Comparison of ENCODE assay signal across 23 mouse cellular contexts in the genomic region with DNA sequence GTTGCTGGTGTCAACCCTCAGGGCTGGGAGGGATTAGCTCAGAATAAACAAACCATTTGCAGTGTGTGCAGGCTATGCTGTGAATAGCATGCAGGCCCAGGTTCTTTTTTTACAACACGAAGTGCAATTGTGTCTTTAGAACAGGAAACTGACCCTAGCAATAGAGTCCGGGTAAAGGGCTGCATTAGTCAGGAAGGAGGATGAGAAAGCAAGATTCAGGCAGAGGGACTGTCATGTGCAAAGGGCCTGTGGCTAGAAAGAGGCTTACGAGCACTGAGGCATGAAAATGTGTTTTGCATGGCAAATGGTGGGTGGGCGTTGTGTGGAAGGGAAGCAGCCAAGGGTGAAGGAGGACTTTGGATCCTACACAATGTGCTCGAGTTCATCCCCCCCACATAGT. TPM values are rescaled to one million over a fixed set of nuclear protein-coding genes. Genes with fewer than 3 reads are reported as not detected.
A peak's percentile ranks its signal among the peaks of the same experiment; 100 is the strongest.
DNase-seq lines count a peak whose midpoint lies in the region; ATAC-seq and TF ChIP-seq lines count a peak whose summit lies in the region.
"Had no signal": no experiment of that assay in that cellular context is flagged by ENCODE, and none has a peak within 500 bp of the region (broad histone marks: within the 10 kb centered on the region; RNA-seq: fewer than 3 reads in every experiment).

No protein-coding gene starts in this region.

- dilution Hi-C loops in CH12.LX (cut with MboI; ENCODE audit: extremely low pct_ligation_motif_present, extremely low pct_unique_long_range_greater_than_20kb, low sequenced_read_pairs), result no loop called here

- DNase-seq in A20 (ENCODE audit: low read depth, low spot score) (peak; percentile 22), CH12.LX (ENCODE audit: extremely low read depth) (peak; percentile 83)
- no peak for DNase-seq in retina, embryonic 14.5 days (ENCODE audit: low spot score)
- no peak for DNase-seq in hindbrain, postnatal 0 days (ENCODE audit: low spot score)
- DNase-seq: adrenal gland, adult 2 months; adrenal gland, adult 8-10 months; adrenal gland, postnatal 10 days; adrenal gland, postnatal 14 days; adrenal gland, postnatal 25 days; adrenal gland, postnatal 36 days; B cell, adult 2 months; cerebellum, adult 11 months; cerebellum, adult 11-12 months; cerebellum, adult 18-20 months; cerebellum, adult 2 months; cerebellum, adult 8-10 months had no signal

- H3K27ac ChIP-seq in CH12.LX (ENCODE audit: insufficient read depth, low read depth), result 0 out of 2 replicates have a peak overlapping the region, but pooled peaks have one; percentile 34
- H3K27ac ChIP-seq in hindbrain, postnatal 0 days, result no peak overlapping the region

- H3K36me3 ChIP-seq in megakaryocyte, embryonic 14.5 days (replicated peaks; ENCODE audit: low read length), result no peaks in the 10 kb centered on the region
- no peaks in the 10 kb centered on the region for H3K36me3 ChIP-seq in CH12.LX (replicated peaks in 1 of 2; ENCODE audit: control insufficient read depth in 1 of 2, insufficient read depth in 1 of 2, low read length in 1 of 2)
- no peaks in the 10 kb centered on the region for H3K36me3 ChIP-seq in hindbrain, postnatal 0 days (ENCODE audit: insufficient read depth, low read length)
- H3K36me3 ChIP-seq: G1E had no signal

- 72% methylated on average over 5 of the region's 5 CpGs for WGBS in hindbrain, postnatal 0 days

- TF ChIP-seq CTCF in CH12.LX (conservative IDR thresholded peaks at IDR 0.05 in 1 of 2, IDR thresholded peaks at IDR 0.05 in 1 of 2; ENCODE audit: low read depth in 2 of 2, low read length in 2 of 2), result no peak
- TF ChIP-seq CTCF in hindbrain, postnatal 0 days (IDR thresholded peaks at IDR 0.05; ENCODE audit: low read depth), result no peak

- ATAC-seq in megakaryocyte, adult 5-6 weeks (ENCODE audit: poor library complexity, severe bottlenecking), result no peak
- no peak for ATAC-seq in hindbrain, postnatal 0 days
- ATAC-seq: activated CD4-positive, CD25-positive, alpha-beta regulatory T cell, adult 4 months; CD4-positive, CD25-positive, alpha-beta regulatory T cell, adult 4 months; Patski had no signal

- no peaks in the 10 kb centered on the region for H3K9me3 ChIP-seq in megakaryocyte, embryonic 14.5 days
- no peaks in the 10 kb centered on the region for H3K9me3 ChIP-seq in CH12.LX (replicated peaks; ENCODE audit: low read length)
- H3K9me3 ChIP-seq in hindbrain, postnatal 0 days (ENCODE audit: low read length), result no peaks in the 10 kb centered on the region
- H3K9me3 ChIP-seq: G1E had no signal

- peaks cover 58% of the 10 kb centered on the region for H3K4me1 ChIP-seq in megakaryocyte, embryonic 14.5 days
- H3K4me1 ChIP-seq in CH12.LX (ENCODE audit: control insufficient read depth in 1 of 2, insufficient read depth in 2 of 2), result peaks cover 3 to 47% of the 10 kb centered on the region in 2 experiments; a peak in 3 of 4 replicates
- H3K4me1 ChIP-seq in hindbrain, postnatal 0 days (ENCODE audit: insufficient read depth, low read length), result no peaks in the 10 kb centered on the region

- in situ Hi-C loops in CH12.LX (cut with MboI; ENCODE audit: low pct_ligation_motif_present, low pct_unique_long_range_greater_than_20kb, low sequenced_read_pairs), result loop anchor here (5.0 kb wide), 2 partner anchors 44 to 179 kb away; no protein-coding TSS in a partner anchor

- no peak overlapping the region for H3K9ac ChIP-seq in CH12.LX (ENCODE audit: insufficient read depth, low read depth)
- H3K9ac ChIP-seq in hindbrain, postnatal 0 days (replicated peaks; ENCODE audit: low read length), result no peak overlapping the region

- 0 out of 2 replicates have a peak, but pooled peaks have one; percentile 34 for TF ChIP-seq EP300 in CH12.LX (IDR thresholded peaks at IDR 0.05; ENCODE audit: low read length)

- no peak for TF ChIP-seq POLR2A in CH12.LX (IDR thresholded peaks at IDR 0.05; ENCODE audit: low read depth, low read length)

- H3K4me3 ChIP-seq in megakaryocyte, embryonic 14.5 days (replicated peaks), result peak overlapping the region; percentile 76
- no peak overlapping the region for H3K4me3 ChIP-seq in CH12.LX (replicated peaks in 1 of 3; ENCODE audit: low read depth in 2 of 3, low read length in 2 of 3, poor library complexity in 1 of 3)
- no peak overlapping the region for H3K4me3 ChIP-seq in hindbrain, postnatal 0 days (ENCODE audit: low read length)

- H3K79me2 ChIP-seq in CH12.LX (replicated peaks; ENCODE audit: control insufficient read depth, extremely low read depth, insufficient read depth, poor library complexity, severe bottlenecking), result no peaks in the 10 kb centered on the region

- H3K4me2 ChIP-seq in CH12.LX (ENCODE audit: insufficient read depth, low read depth, poor library complexity, severe bottlenecking), result no peak overlapping the region
- no peak overlapping the region for H3K4me2 ChIP-seq in hindbrain, postnatal 0 days (ENCODE audit: low read depth, low read length)

- no peaks in the 10 kb centered on the region for H3K27me3 ChIP-seq in megakaryocyte, embryonic 14.5 days (replicated peaks)
- no peaks in the 10 kb centered on the region for H3K27me3 ChIP-seq in CH12.LX (replicated peaks)
- H3K27me3 ChIP-seq in hindbrain, postnatal 0 days (ENCODE audit: insufficient read depth, low read length), result no peaks in the 10 kb centered on the region
- H3K27me3 ChIP-seq: Patski had no signal

- TF ChIP-seq RAD21 in CH12.LX (IDR thresholded peaks at IDR 0.05; ENCODE audit: low read depth, low read length), result no peak

TF ChIP-seq in CH12.LX, 34 proteins besides CTCF, POLR2A, EP300 and RAD21:
- no peak for TF ChIP-seq JUND (conservative IDR thresholded peaks at IDR 0.05; ENCODE audit: low read depth, low read length)
- TF ChIP-seq ZKSCAN1 (IDR thresholded peaks at IDR 0.05; ENCODE audit: borderline replicate concordance, low read depth, low read length), result no peak
- no peak for TF ChIP-seq MAZ (IDR thresholded peaks at IDR 0.05; ENCODE audit: low read depth, low read length)
- TF ChIP-seq MYC (IDR thresholded peaks at IDR 0.05; ENCODE audit: low read depth, low read length), result no peak; the same call in 1 of the 2 replicates
- no peak for TF ChIP-seq PAX5 (IDR thresholded peaks at IDR 0.05; ENCODE audit: low read length)
- TF ChIP-seq UBTF (IDR thresholded peaks at IDR 0.05; ENCODE audit: low read depth, low read length), result no peak
- no peak for TF ChIP-seq HCFC1 (IDR thresholded peaks at IDR 0.05; ENCODE audit: low read depth, low read length)
- TF ChIP-seq NELFE (IDR thresholded peaks at IDR 0.05; ENCODE audit: low read depth, low read length), result no peak
- TF ChIP-seq MXI1 (IDR thresholded peaks at IDR 0.05; ENCODE audit: low read depth, low read length), result no peak
- no peak for TF ChIP-seq SIN3A (IDR thresholded peaks at IDR 0.05; ENCODE audit: low read length)
- TF ChIP-seq BHLHE40 (IDR thresholded peaks at IDR 0.05; ENCODE audit: low read depth, low read length), result peak; percentile 72
- no peak; the same call in 1 of the 2 replicates for TF ChIP-seq ETS1 (conservative IDR thresholded peaks at IDR 0.05; ENCODE audit: low read depth, low read length)
- TF ChIP-seq KAT2A (IDR thresholded peaks at IDR 0.05; ENCODE audit: insufficient replicate concordance, low read length), result no peak
- TF ChIP-seq SMC3 (IDR thresholded peaks at IDR 0.05; ENCODE audit: low read depth, low read length), result no peak
- TF ChIP-seq ZMIZ1 (IDR thresholded peaks at IDR 0.05; ENCODE audit: low read depth, low read length), result no peak
- TF ChIP-seq USF2 (conservative IDR thresholded peaks at IDR 0.05; ENCODE audit: low read depth, low read length), result no peak
- no peak for TF ChIP-seq RCOR1 (conservative IDR thresholded peaks at IDR 0.05; ENCODE audit: low read depth, low read length)
- no peak for TF ChIP-seq E2F4 (IDR thresholded peaks at IDR 0.05; ENCODE audit: insufficient replicate concordance, low read depth, low read length)
- TF ChIP-seq MAFK (IDR thresholded peaks at IDR 0.05; ENCODE audit: insufficient replicate concordance, low read length), result peak; percentile 30; the same call in 1 of the 2 replicates
- no peak for TF ChIP-seq ELF1 (IDR thresholded peaks at IDR 0.05; ENCODE audit: low read depth, low read length)
- TF ChIP-seq POLR2AphosphoS2 (IDR thresholded peaks at IDR 0.05; ENCODE audit: low read depth, low read length), result no peak
- TF ChIP-seq IRF4 (IDR thresholded peaks at IDR 0.05; ENCODE audit: low read depth, low read length), result no peak
- TF ChIP-seq CHD1 (IDR thresholded peaks at IDR 0.05; ENCODE audit: low read depth, low read length), result no peak
- 0 out of 2 replicates have a peak, but pooled peaks have one; percentile 45 for TF ChIP-seq MEF2A (IDR thresholded peaks at IDR 0.05; ENCODE audit: borderline replicate concordance, low read depth, low read length)
- TF ChIP-seq MAX (IDR thresholded peaks at IDR 0.05; ENCODE audit: low read length), result 0 out of 2 replicates have a peak, but pooled peaks have one; percentile 9
- TF ChIP-seq NRF1 (IDR thresholded peaks at IDR 0.05; ENCODE audit: low read depth, low read length), result no peak
- TF ChIP-seq JUN (IDR thresholded peaks at IDR 0.05; ENCODE audit: insufficient read depth, low read depth, low read length), result no peak
TF ChIP-seq in CH12.LX: peak in this region for 4.

RNA-seq across cellular contexts. Expression of a gene that starts 26.8 kb away (rescaled TPM):
- polyA plus RNA-seq in megakaryocyte, embryonic 14.5 days (2012; ENCODE audit: insufficient read depth, low replicate concordance), result 0.06 TPM in 1 of 2 replicates, not detected in the other
- not detected in 2 replicates for total RNA-seq in megakaryocyte, adult 5-6 weeks (2015)
- total RNA-seq in megakaryocyte, adult 5-6 weeks (2017), result not detected in 2 replicates
- not detected in 2 replicates for total RNA-seq in CH12.LX (2012; rRNA removed)
- total RNA-seq in CH12.LX (2014; rRNA removed), result not detected in 2 replicates
- polyA plus RNA-seq in CH12.LX (2012; ENCODE audit: insufficient read length, low read depth), result not detected in 2 replicates
- total RNA-seq in hindbrain, postnatal 0 days (2014; rRNA removed), result 160 and 171 TPM in 2 replicates
- polyA plus RNA-seq in hindbrain, postnatal 0 days (2015; fragmentation: Nextera tagmentation; extraction: Ambion mirVana), result 254 and 255 TPM in 2 replicates
- total RNA-seq: MEL had no signal
- polyA plus RNA-seq: activated CD4-positive, CD25-positive, alpha-beta regulatory T cell, adult 4 months; CD4-positive, CD25-positive, alpha-beta regulatory T cell, adult 4 months; G1E had no signal

RNA-seq across cellular contexts. Expression of a gene that starts 59.1 kb away (rescaled TPM):
- 1.2 and 3.4 TPM in 2 replicates for polyA plus RNA-seq in megakaryocyte, embryonic 14.5 days (2012; ENCODE audit: insufficient read depth, low replicate concordance)
- total RNA-seq in megakaryocyte, adult 5-6 weeks (2015), result 24.1 and 26.3 TPM in 2 replicates
- total RNA-seq in megakaryocyte, adult 5-6 weeks (2017), result 67.6 and 87.1 TPM in 2 replicates
- total RNA-seq in CH12.LX (2012; rRNA removed), result 29.5 and 30.6 TPM in 2 replicates
- 35.5 and 35.9 TPM in 2 replicates for total RNA-seq in CH12.LX (2014; rRNA removed)
- 35.7 and 36.6 TPM in 2 replicates for polyA plus RNA-seq in CH12.LX (2012; ENCODE audit: insufficient read length, low read depth)
- 23.2 and 24.7 TPM in 2 replicates for total RNA-seq in hindbrain, postnatal 0 days (2014; rRNA removed)
- polyA plus RNA-seq in hindbrain, postnatal 0 days (2015; fragmentation: Nextera tagmentation; extraction: Ambion mirVana), result 24.3 and 25.0 TPM in 2 replicates

Comparison
In these comparisons a context has a peak if more than half of its experiments do, and no peak if none do; other contexts are left out.
1. DNase-seq: peak in A20 (single experiment) and CH12.LX (single experiment); none in retina, embryonic 14.5 days (single experiment) and hindbrain, postnatal 0 days (single experiment).
2. RNA of a gene that starts 26.8 kb away (total RNA-seq): 160 to 171 TPM in hindbrain, postnatal 0 days; not detected in megakaryocyte, adult 5-6 weeks and not detected in CH12.LX; every median in the first group is over 100 times any median in the second.